Mouse (Mus musculus): Measurements from ENCODE around the gene Kcnj11. TPM values are rescaled to one million over a fixed set of nuclear protein-coding genes. Genes with fewer than 3 reads are reported as not detected.

Gene Kcnj11
- polyA plus RNA-seq, 1 experiment, result 16.5 TPM

- DNase-seq (ENCODE audit: low read depth), result no peak
Measured at GRCm38 (mm10) chr7:46104256-46104915, 3.8 kb upstream of the Kcnj11 start.

- no peak for DNase-seq (ENCODE audit: low read depth)
Measured at GRCm38 (mm10) chr7:46103771-46104170, 3.2 kb upstream of the Kcnj11 start.

- DNase-seq (ENCODE audit: low read depth), result no peak
Measured at GRCm38 (mm10) chr7:46103075-46103591, 2.6 kb upstream of the Kcnj11 start.

- DNase-seq (ENCODE audit: low read depth), result no peak
Measured at GRCm38 (mm10) chr7:46099682-46100081, 882 bp downstream of the Kcnj11 start.

- no peak for DNase-seq (ENCODE audit: low read depth)
Measured at GRCm38 (mm10) chr7:46098919-46099286, 1.7 kb downstream of the Kcnj11 start.

- no peak for DNase-seq (ENCODE audit: low read depth)
Measured at GRCm38 (mm10) chr7:46098221-46098918, 2.2 kb downstream of the Kcnj11 start.

GRCm38 (mm10) chr7:46097319-46097783 lies 3.2 kb downstream of the Kcnj11 start:
- DNase-seq (ENCODE audit: low read depth), result no peak

- DNase-seq (ENCODE audit: low read depth), result no peak
Measured at GRCm38 (mm10) chr7:46096136-46096535, 4.4 kb downstream of the Kcnj11 start.

GRCm38 (mm10) chr7:46092803-46093202 lies 7.8 kb downstream of the Kcnj11 start:
- no peak for DNase-seq (ENCODE audit: low read depth)

GRCm38 (mm10) chr7:46088241-46088640 lies 12.3 kb downstream of the Kcnj11 start:
- no peak for DNase-seq (ENCODE audit: low read depth)

GRCm38 (mm10) chr7:46086378-46086777 lies 14.2 kb downstream of the Kcnj11 start:
- no peak for DNase-seq (ENCODE audit: low read depth)

GRCm38 (mm10) chr7:46084839-46085513 lies 15.6 kb downstream of the Kcnj11 start:
- no peak for DNase-seq (ENCODE audit: low read depth)

GRCm38 (mm10) chr7:46084024-46084423 lies 16.5 kb downstream of the Kcnj11 start:
- DNase-seq (ENCODE audit: low read depth), result no peak

GRCm38 (mm10) chr7:46077675-46078074 lies 22.9 kb downstream of the Kcnj11 start:
- DNase-seq (ENCODE audit: low read depth), result no peak

- DNase-seq (ENCODE audit: low read depth), result no peak
Measured at GRCm38 (mm10) chr7:46076844-46077243, 23.7 kb downstream of the Kcnj11 start.

GRCm38 (mm10) chr7:46068831-46069230 lies 31.7 kb downstream of the Kcnj11 start:
- no peak for DNase-seq (ENCODE audit: low read depth)

- DNase-seq (ENCODE audit: low read depth), result no peak
Measured at GRCm38 (mm10) chr7:46063296-46063695, 37.3 kb downstream of the Kcnj11 start.

GRCm38 (mm10) chr7:46061614-46062013 lies 39.0 kb downstream of the Kcnj11 start:
- no peak for DNase-seq (ENCODE audit: low read depth)

- DNase-seq (ENCODE audit: low read depth), result no peak
Measured at GRCm38 (mm10) chr7:46060688-46061087, 39.9 kb downstream of the Kcnj11 start.

- DNase-seq (ENCODE audit: low read depth), result no peak
Measured at GRCm38 (mm10) chr7:46058882-46059281, 41.7 kb downstream of the Kcnj11 start.

GRCm38 (mm10) chr7:46053566-46053965 lies 47.0 kb downstream of the Kcnj11 start:
- no peak for DNase-seq (ENCODE audit: low read depth)

GRCm38 (mm10) chr7:46052161-46052821 lies 48.3 kb downstream of the Kcnj11 start:
- DNase-seq (ENCODE audit: low read depth), result no peak

Measured in gonadal fat pad, adult 2 months (tissue).